Mouse (Mus musculus): Measurements from ENCODE around the gene Acap1. TPM values are rescaled to one million over a fixed set of nuclear protein-coding genes. Genes with fewer than 3 reads are reported as not detected.
"Not testable (repeated sequence)": the region's sequence is repeated elsewhere in the genome, so short reads cannot be mapped to it uniquely, and the experiment has no call there.

Gene Acap1
- polyA plus RNA-seq, 1 experiment from 2014 or later: 0.73 TPM

GRCm38 (mm10) chr11:69933066-69933465 lies 37.7 kb upstream of the Acap1 start:
- 76% methylated on average over 4 of the region's 4 CpGs for WGBS
- Histone ChIP-seq H3K4me1 (peaks cover 21% of the 10 kb centered on the region), H3K27ac (replicated peaks) (no peak overlapping the region), H3K9ac (replicated peaks) (no peak overlapping the region), H3K4me3 (no peak overlapping the region), H3K9me3 (no peaks in the 10 kb centered on the region), H3K36me3 (no peaks in the 10 kb centered on the region), H3K27me3 (peaks cover 45% of the 10 kb centered on the region), H3K4me2 (replicated peaks) (no peak overlapping the region)
- ATAC-seq (ENCODE audit: low FRiP score, low read depth): no peak

- WGBS: 31% methylated on average over 3 of the region's 3 CpGs
- Histone ChIP-seq H3K9me3 (no peaks in the 10 kb centered on the region), H3K4me2 (replicated peaks) (no peak overlapping the region), H3K27ac (replicated peaks) (no peak overlapping the region), H3K36me3 (no peaks in the 10 kb centered on the region), H3K4me3 (no peak overlapping the region), H3K27me3 (peaks cover 37% of the 10 kb centered on the region), H3K4me1 (peaks cover 21% of the 10 kb centered on the region), H3K9ac (replicated peaks) (no peak overlapping the region)
- ATAC-seq (ENCODE audit: low FRiP score, low read depth): no peak
Measured at GRCm38 (mm10) chr11:69932254-69932653, 36.9 kb upstream of the Acap1 start.

GRCm38 (mm10) chr11:69931769-69932168 lies 36.4 kb upstream of the Acap1 start:
- no peaks in the 10 kb centered on the region for H3K9me3 ChIP-seq
- ATAC-seq (ENCODE audit: low FRiP score, low read depth): no peak
- H3K36me3 ChIP-seq: no peaks in the 10 kb centered on the region
- no peak overlapping the region for H3K9ac ChIP-seq (replicated peaks)
- WGBS: 74% methylated on average over 8 of the region's 8 CpGs
- H3K27ac ChIP-seq (replicated peaks): no peak overlapping the region
- no peak overlapping the region for H3K4me3 ChIP-seq
- H3K27me3 ChIP-seq: peaks cover 32% of the 10 kb centered on the region
- H3K4me2 ChIP-seq (replicated peaks): no peak overlapping the region
- H3K4me1 ChIP-seq: peaks cover 21% of the 10 kb centered on the region

GRCm38 (mm10) chr11:69930967-69931537 lies 35.7 kb upstream of the Acap1 start:
- Histone ChIP-seq H3K9ac (replicated peaks) (no peak overlapping the region), H3K27ac (replicated peaks) (no peak overlapping the region), H3K4me1 (peaks cover 14% of the 10 kb centered on the region), H3K27me3 (peaks cover 25% of the 10 kb centered on the region), H3K9me3 (no peaks in the 10 kb centered on the region), H3K36me3 (no peaks in the 10 kb centered on the region), H3K4me3 (no peak overlapping the region), H3K4me2 (replicated peaks) (no peak overlapping the region)
- WGBS: 82% methylated on average over 3 of the region's 3 CpGs
- ATAC-seq (ENCODE audit: low FRiP score, low read depth): no peak

GRCm38 (mm10) chr11:69930176-69930575 lies 34.8 kb upstream of the Acap1 start:
- H3K27me3 ChIP-seq: peaks cover 16% of the 10 kb centered on the region
- not testable (repeated sequence) for H3K9ac ChIP-seq (replicated peaks); H3K4me3 ChIP-seq; H3K36me3 ChIP-seq; H3K27ac ChIP-seq (replicated peaks); H3K4me1 ChIP-seq; ATAC-seq (ENCODE audit: low FRiP score, low read depth); H3K9me3 ChIP-seq; H3K4me2 ChIP-seq (replicated peaks)
- WGBS: 88% methylated on average over 8 of the region's 8 CpGs

- WGBS: 88% methylated on average over 4 of the region's 4 CpGs
- no peak overlapping the region for H3K4me2 ChIP-seq (replicated peaks)
- ATAC-seq (ENCODE audit: low FRiP score, low read depth): no peak
- H3K4me3 ChIP-seq: no peak overlapping the region
- no peak overlapping the region for H3K27ac ChIP-seq (replicated peaks)
- H3K27me3 ChIP-seq: peaks cover 11% of the 10 kb centered on the region
- H3K9me3 ChIP-seq: no peaks in the 10 kb centered on the region
- H3K36me3 ChIP-seq: no peaks in the 10 kb centered on the region
- no peak overlapping the region for H3K9ac ChIP-seq (replicated peaks)
- peaks cover 3% of the 10 kb centered on the region; the same call in 1 of the 2 replicates for H3K4me1 ChIP-seq
Measured at GRCm38 (mm10) chr11:69929712-69930111, 34.4 kb upstream of the Acap1 start.

GRCm38 (mm10) chr11:69927501-69927900 lies 32.2 kb upstream of the Acap1 start:
- Histone ChIP-seq H3K4me3 (no peak overlapping the region), H3K4me2 (replicated peaks) (no peak overlapping the region), H3K27me3 (no peaks in the 10 kb centered on the region), H3K4me1 (peaks cover 3% of the 10 kb centered on the region), H3K36me3 (no peaks in the 10 kb centered on the region), H3K9ac (replicated peaks) (no peak overlapping the region), H3K27ac (replicated peaks) (no peak overlapping the region), H3K9me3 (no peaks in the 10 kb centered on the region)
- 97% methylated on average over 2 of the region's 2 CpGs for WGBS
- no peak for ATAC-seq (ENCODE audit: low FRiP score, low read depth)

GRCm38 (mm10) chr11:69922796-69923195 lies 27.5 kb upstream of the Acap1 start:
- Histone ChIP-seq H3K9ac (replicated peaks) (no peak overlapping the region), H3K27ac (replicated peaks) (no peak overlapping the region), H3K4me3 (no peak overlapping the region), H3K9me3 (no peaks in the 10 kb centered on the region), H3K4me2 (replicated peaks) (no peak overlapping the region), H3K27me3 (no peaks in the 10 kb centered on the region), H3K36me3 (peaks cover 13% of the 10 kb centered on the region), H3K4me1 (peaks cover 22% of the 10 kb centered on the region)
- WGBS: 69% methylated on average over 3 of the region's 3 CpGs
- ATAC-seq (ENCODE audit: low FRiP score, low read depth): no peak

- peak overlapping the region; percentile 62 for H3K4me2 ChIP-seq (replicated peaks)
- peaks cover 19% of the 10 kb centered on the region for H3K36me3 ChIP-seq
- peak overlapping the region; percentile 63 for H3K9ac ChIP-seq (replicated peaks)
- peaks cover 22% of the 10 kb centered on the region for H3K4me1 ChIP-seq
- ATAC-seq (ENCODE audit: low FRiP score, low read depth): no peak
- peak overlapping the region; percentile 95 for H3K27ac ChIP-seq (replicated peaks)
- H3K27me3 ChIP-seq: no peaks in the 10 kb centered on the region
- 5% methylated on average over 12 of the region's 12 CpGs for WGBS
- no peaks in the 10 kb centered on the region for H3K9me3 ChIP-seq
- H3K4me3 ChIP-seq: peak overlapping the region; percentile 98
Measured at GRCm38 (mm10) chr11:69922012-69922756, 26.8 kb upstream of the Acap1 start.

- Histone ChIP-seq H3K27me3 (no peaks in the 10 kb centered on the region), H3K9ac (replicated peaks) (peak within 1 kb of the TSS; percentile 95), H3K4me3 (peak within 1 kb of the TSS; percentile 98), H3K4me1 (peaks cover 23% of the 10 kb centered on the region), H3K9me3 (no peaks in the 10 kb centered on the region), H3K27ac (replicated peaks) (peak within 1 kb of the TSS; percentile 95), H3K36me3 (peaks cover 27% of the 10 kb centered on the region), H3K4me2 (replicated peaks) (peak within 1 kb of the TSS; percentile 96)
- under 1% methylated on average over 78 of the region's 78 CpGs for WGBS
- ATAC-seq (ENCODE audit: low FRiP score, low read depth): peak; percentile 95
Measured at GRCm38 (mm10) chr11:69921114-69922011, 26.0 kb upstream of the Acap1 start, which contains the start of gene Eif5a. Gene Eif5a, minus strand, starts transcription at chr11:69921958.

- Histone ChIP-seq H3K9me3 (no peaks in the 10 kb centered on the region), H3K27me3 (no peaks in the 10 kb centered on the region), H3K4me2 (replicated peaks) (peak overlapping the region; percentile 96), H3K4me3 (peak overlapping the region; percentile 98), H3K4me1 (peaks cover 32% of the 10 kb centered on the region), H3K36me3 (peaks cover 36% of the 10 kb centered on the region), H3K27ac (replicated peaks) (peak overlapping the region; percentile 95), H3K9ac (replicated peaks) (peak overlapping the region; percentile 95)
- WGBS: 1% methylated on average over 51 of the region's 65 CpGs
- ATAC-seq (ENCODE audit: low FRiP score, low read depth): peak; percentile 47
Measured at GRCm38 (mm10) chr11:69920266-69921031, 25.1 kb upstream of the Acap1 start.

Data from midbrain, embryonic 12.5 days (tissue).